Mouse (Mus musculus): Measurements from ENCODE around the gene Crtc1.

Gene Crtc1

DNA sequence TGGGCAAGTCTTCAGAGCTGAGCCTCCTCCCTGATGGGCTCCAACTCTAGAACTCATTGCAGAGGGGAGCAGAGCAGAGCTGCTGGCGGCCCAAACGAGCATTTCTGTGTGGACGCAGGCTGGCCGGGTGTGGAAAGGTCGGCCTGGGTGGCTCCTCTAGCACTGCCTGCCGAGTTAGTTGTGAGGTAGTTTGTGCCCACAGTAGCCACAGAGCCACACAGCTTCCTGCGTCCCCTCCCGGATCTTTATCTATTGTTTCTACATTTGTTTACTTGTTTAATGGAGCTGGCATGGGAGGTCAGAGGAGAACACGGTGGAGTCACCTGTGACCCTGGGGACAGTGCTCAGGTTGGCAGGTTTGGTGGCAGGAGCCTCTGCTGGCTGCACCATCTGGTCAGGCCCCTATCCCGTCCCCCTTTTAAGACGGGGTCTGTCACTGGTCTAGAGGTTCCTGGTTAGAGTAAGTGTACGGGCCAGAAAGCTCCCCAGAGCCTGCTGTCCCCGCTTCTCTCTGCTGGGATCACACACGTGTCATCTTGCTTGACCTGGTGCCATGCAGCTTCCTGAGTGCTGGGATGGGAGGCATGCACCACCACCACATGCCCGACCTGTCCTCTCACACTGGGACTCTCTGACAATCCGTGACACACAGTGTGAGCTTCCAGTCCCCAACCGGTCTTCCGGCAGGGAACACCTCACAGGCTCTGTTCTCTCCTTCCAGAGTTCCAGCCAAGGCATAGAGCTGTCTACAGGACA is 17.9 kb downstream of the Crtc1 start:
- no peak for DNase-seq (ENCODE audit: low read depth, low spot score)

DNA sequence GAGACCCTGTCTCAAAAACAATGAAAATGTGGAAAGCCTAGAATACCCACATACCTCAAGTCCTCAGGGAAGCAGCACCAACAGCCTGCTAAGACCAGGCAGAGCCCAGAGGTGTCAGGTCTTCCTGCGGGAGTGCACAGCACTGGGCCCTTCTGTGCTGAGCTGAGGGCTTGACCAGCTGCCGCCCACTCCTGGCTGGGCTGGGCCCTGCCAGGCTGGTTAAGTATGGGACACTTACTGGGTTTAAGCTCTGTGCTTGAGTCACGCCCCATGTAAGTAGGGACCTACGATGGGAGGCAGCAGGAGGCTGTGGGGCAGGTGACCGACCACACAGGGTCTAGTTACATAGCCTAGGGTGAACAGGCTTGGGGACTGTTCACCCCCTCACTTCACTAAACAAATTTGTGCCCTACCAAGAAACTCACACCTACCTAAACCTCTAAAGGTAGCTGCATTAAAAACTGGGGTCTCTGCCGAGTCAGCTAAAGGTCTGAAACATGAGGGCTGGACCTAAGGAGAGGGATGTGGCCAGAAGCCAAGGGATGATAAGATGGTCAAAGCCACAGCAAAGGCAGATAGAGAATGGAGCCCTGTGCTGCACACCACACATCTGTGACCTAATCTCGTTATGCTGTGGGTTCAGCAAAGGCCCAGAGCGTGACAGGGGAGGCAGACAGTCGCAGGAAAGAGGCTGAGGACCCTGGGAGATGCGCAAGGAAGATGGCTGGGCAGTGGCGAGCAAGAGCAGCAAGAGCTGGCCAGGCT is 19.3 kb downstream of the Crtc1 start:
- DNase-seq (ENCODE audit: low read depth, low spot score): no peak

DNA sequence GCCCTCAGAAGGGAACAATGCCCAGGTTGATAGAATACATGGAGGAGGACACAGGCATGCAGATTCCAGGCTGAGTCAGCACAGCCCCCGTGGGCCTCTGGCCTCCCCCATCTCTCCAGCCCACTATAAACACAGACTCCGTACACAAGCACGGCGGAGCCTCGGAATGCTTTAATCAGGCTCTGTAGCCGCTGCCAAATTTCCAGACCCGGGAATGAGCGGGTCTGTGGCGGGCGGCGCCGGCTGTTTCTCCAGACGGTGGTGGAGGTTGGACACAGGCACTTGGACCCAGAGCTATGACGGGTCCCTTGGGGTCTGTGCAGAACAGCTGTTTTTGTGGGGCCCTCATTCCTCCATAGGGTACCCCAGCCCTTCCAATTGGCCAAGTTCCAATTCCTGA is 20.4 kb downstream of the Crtc1 start:
- no peak for DNase-seq (ENCODE audit: low read depth, low spot score)

DNA sequence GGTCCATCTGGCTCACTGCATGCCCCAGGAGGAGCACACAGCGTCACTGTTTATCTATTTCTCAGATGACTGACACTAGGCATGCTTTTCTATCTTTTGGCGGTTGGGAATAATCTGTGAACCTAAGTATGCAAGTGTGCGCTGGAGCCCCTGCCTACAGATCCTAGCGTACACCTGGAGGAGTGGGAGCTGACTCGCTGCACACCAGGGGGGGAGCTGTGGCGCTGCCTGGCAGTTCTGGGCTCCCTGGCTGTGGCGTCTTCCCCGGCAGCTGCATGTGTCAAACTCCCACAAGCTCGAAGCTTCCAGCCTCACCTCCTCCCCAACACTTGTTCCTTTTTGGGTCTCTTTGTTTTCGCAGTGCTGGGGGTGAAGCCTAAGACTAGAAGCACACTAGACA is 21.5 kb downstream of the Crtc1 start:
- DNase-seq (ENCODE audit: low read depth, low spot score): no peak

DNA sequence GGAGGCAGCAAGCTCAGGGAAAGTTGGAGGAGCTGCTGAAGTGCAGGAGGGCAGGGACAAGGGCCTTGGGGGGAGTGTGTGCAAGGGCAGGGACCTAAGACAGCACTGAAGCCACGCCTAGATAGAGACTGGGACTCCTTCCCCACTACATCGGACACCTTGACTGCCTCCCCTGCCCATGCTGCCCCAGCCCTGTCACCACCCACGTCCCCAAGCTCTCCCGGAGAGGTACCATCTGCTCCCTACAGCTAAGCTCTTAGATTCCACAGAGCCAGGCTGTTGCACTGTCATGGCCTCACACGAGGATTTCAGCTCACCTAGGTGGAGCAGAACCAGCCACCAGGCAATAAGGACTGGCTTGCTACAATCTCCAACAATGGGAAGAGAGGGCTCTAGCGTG is 22.4 kb downstream of the Crtc1 start:
- no peak for DNase-seq (ENCODE audit: low read depth, low spot score)

DNA sequence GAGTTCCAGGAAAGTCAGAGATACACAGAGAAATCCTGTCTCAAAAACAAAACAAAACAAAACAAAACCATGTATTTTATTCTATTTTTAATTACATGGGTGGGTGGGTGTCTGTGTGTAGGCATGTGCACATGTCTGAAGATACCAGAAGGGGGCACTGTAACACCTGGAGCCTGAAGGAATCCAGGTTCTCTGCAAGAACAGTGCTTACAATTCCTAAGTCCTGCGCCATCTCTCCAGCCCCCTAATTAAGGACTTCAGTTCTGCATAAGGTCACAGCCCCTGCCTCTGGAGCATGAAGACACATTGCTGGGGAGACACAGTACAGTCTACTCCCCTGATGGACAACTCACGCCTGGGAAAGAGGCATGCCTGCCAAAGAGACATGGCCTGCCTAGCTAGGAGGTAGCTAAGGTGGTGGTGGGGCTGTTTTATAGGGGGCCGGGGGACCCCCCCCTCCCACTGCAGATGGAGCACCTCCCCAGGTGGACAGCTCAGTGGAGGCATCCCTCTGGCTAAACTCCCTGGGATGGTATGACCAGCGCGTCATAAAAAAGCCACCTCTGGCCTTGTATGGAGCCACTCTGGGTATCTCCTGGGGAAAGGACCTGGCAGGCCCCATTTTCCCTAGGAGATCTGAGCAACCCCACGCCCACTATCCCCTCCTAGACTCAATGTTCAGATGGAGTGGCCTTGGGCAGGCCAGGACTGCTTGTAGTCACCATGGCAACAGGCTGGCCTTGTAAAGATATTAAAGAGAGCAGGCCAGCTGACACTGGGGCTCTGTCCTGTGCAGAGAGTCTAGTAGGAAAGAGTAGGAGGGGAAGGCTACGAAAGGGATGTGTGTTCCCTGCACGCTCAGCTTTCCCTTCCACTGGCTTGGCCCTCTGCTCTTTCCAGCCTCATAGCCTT is 23.6 kb downstream of the Crtc1 start:
- peak; percentile 40 for DNase-seq (ENCODE audit: low read depth, low spot score)

DNA sequence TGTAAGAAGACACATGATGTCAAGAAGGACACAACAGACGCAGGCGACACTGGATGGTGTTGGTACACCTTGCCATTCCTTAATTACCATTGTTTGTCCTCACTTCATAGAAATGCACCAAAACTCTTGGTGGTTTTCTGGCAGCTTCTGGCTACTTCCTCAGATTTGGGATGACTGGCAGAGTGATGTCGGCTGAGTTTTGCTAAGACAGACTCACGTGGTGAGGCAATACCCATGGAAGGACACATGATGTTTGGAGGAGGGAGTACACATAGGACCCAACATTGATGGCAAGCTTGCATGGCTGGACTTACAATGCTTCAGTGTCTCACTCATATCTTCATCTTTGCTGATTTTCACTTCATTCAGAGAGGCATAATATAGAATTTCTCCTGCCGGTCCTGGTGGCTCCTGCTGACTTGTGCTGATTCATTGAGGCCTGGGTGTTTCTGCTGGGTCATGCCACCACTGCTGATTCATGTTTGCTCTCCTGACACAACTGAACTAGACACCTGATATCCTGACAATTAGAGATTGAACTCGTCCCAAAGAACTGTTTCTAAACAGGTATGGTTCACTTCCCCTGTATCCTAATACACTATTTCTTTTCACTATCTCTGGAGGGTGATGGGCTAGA is 25.0 kb downstream of the Crtc1 start:
- DNase-seq (ENCODE audit: low read depth, low spot score): no peak

DNA sequence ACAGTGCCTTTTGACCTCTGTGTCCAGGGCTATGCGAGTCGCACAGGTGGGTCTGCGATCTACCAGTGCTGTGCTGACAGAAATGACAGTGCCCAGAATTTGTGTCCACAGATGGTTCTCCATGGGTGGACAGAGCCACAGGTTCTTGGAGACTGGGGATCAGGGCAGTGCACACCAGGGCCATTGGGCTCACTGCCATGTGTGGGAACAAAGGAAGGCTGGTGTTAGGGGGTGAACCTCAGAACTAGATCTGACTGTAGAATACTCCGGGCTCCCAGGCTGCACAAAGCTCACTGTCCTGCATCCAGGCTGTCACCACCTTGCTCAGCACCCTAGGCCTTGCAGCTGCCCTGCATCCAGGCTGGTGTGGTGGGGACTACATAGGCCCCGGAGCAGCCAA is 29.1 kb downstream of the Crtc1 start:
- DNase-seq (ENCODE audit: low read depth, low spot score): no peak

DNA sequence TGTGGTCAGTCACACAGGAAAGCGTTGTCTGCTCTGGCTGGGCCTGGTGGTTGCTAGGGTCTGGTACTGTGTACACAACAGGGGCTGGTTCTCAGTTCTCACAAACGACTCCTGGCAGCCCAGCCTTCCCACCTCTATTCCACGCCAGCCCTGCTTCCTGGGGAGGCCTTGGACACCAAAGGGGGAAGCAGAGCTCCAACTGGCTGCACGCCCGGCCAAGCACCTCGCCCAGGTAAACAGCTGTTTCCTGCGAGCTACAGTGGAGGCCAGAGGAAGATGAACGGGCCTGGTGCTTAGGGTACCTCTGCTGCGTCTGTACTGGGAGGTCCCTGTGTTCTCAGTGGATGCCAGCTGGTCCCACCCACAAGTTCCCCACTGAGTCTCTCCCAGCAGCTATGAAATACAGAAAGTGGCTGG is 29.9 kb downstream of the Crtc1 start:
- DNase-seq (ENCODE audit: low read depth, low spot score): no peak

DNA sequence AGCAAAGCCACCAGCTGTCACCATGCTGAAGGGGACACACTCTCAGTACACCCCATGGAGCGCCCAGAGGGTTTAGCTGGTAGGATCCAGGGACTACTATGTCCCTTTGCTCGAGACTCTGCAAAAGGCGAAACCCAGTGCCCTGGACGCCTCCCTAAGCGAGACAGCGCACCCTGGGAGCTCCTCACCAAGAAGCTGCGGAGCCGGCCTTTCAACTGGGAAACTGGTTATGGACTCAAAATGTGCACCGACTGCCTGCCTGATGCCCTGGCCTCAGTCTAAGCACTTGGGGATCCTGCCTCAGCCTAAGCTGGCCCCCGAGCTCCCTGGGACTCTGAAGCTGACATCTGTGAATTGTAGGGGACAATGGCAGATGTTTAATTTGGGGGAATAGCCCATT is 30.4 kb downstream of the Crtc1 start:
- DNase-seq (ENCODE audit: low read depth, low spot score): no peak

DNA sequence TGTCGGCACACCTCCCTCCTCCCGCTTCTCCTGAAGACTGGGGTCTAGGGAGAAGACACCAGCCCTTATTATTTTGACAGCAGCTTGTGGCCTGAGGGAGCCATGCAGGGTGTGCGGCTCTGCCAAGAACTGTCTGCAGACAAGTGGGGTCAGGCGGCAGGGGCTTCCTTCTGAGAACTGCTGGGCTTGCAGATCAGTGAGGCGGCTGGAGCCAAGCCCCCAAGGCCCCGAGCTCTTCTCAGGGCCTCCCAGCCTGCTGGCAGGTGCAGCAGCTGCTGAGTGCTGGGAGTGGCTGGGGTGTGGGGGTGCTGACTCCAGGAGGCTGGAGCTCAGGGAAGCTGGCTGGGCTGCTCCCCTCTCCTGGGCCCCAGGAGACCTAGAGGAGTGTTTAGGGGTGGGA is 31.1 kb downstream of the Crtc1 start:
- no peak for DNase-seq (ENCODE audit: low read depth, low spot score)

DNA sequence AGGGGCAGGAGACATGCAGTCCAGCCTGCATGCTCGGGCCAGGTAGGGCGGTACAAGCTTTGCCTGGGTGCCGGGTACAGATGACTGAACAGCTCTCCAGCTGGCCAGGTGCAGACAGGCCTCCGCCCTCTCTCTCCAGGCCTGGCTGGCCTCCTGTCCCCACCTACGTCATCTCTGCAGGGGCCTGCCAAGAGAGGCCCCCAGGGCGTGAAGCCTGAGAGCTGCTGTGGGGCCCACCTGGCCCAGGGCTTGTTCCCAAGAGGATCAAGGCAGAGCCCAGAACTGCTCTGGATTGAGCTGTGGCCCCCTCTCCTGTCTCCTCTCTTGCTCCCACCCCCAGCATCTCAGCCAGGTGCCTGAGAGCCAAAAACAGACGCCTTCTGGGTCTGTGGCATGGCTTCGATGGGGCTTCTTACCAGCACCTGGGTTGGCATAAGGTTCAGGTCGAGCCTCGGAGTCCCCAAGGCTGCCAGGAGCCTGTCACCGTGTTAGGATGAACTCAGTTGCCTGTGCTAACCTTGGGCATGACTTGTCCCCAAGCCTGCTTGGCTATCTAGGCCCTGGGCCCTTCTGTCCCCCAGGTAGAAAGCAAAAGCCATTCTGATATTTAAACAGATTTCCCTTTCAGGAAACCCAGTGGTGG is 32.8 kb downstream of the Crtc1 start:
- no peak for DNase-seq (ENCODE audit: low read depth, low spot score)

DNA sequence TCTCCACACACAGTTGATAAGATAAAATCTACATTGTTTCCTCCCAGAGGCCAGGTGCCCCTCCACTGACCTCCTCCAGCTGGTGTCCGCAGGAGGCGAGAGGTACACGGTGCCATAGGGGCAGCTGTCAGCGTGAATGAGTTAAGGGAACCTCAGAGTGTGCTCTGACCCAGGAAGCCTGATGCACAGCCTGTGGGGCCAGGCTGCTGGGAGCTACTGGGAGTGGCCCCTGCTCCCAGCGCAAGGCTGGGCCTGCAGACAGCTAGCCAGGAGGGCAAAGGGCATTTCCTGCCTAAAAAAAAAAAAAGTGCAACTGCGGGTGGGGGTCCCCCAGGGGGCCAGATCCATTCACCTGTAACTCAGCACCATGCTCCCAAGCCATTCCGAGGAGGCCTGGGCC is 34.2 kb downstream of the Crtc1 start:
- DNase-seq (ENCODE audit: low read depth, low spot score): no peak

DNA sequence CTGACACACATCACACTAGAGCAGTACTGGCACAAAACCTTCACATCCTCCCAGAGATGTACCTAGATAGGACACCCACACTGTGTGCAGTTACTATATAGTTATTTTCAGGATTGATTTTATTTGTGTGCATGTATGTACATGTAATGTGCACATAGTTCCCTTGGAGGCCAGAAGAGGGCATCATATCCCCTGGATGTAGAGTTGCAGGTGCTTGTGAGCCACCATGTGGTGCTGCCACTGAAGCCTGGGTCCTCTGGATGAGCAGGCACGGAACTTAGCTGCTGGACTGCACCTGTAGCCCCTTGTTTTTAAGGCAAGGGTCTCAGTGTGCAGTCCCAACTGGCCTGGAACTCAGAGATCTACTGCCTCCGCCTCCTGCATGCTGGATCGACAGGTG is 35.2 kb downstream of the Crtc1 start:
- DNase-seq (ENCODE audit: low read depth, low spot score): no peak

DNA sequence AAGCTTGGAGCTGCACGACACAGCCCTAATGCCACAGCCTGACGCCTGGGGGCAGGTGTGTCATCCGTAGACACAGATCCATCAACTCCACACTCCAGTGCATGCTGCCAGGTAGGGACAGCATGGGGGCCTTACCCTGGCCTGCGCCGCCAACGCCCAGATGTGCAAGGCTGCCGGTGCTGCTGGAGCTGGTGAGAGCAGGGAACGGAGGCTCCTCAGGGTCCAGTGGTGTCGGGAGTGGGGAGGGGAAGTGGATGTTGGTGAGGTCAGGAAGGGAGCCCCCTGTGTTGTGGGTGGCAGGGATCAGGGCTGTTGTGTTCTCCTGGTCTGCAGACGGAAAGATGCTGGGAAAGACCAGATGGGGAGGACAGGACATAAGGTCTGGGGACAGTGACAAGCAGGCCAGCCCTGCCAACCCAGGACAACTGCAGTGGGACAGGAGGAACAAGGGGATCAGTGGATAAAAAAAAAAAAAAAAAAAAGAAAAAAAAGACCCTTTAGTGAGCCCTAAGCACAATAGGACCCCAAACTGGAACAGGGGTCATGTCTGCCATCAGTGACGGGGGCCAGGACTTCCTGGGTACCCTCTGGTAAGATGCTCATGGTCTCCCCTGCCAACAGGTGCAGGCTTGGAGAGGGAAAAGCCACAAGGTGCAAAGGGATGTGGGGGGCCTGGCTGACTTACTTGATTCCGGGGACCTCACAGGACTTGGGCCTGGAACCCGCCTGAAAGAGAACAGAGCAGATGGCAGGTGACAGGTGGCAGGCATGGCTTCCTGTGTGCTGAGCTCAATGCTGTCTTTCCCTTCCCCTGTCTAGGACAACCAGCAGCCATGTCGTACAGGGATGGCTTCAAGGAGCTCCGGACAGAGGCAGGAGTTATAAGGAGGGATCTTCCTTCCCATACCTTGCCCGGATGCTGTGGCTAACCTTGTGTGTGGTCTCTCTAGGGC is 41.5 kb downstream of the Crtc1 start:
- DNase-seq (ENCODE audit: low read depth, low spot score): no peak

DNA sequence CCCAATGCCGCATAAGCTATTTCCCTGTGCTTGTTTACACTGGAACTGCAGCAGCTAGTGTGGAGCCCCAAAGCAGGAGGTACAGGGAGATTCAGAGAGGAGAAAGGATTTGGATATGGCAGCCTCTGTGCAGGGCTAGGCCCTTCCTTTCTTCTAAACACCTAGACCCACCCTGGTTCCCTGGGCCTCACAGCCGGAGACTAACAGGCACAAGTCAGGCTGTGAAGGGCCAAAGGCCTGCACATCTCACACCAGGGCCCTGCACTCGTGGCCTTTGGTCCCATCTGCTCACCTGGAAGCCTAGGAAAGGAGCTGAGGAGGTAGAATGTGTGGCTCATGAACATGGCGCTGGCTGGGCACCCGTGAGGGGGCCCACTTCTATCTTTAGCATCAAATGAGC is 43.2 kb downstream of the Crtc1 start:
- DNase-seq (ENCODE audit: low read depth, low spot score): no peak

DNA sequence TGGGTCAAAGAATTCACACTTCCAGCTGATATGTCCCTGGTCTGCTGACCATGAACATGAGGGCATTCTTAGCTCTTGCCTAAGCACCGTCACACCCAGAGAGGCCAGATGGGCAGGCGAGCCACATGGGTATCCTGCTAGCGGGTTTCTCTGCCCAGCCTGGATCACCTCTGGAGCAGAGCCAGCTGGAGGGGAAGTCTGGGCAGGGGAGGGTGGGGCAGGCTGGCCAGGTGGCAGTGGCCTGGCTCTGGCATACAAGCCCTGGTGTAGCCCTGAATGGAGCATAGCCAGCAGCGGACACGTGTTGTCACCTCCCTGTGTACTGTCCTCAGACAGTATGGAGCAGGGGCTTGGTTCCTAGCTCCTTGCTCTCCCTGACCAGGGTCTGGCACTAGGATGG is 43.7 kb downstream of the Crtc1 start:
- DNase-seq (ENCODE audit: low read depth, low spot score): no peak

DNA sequence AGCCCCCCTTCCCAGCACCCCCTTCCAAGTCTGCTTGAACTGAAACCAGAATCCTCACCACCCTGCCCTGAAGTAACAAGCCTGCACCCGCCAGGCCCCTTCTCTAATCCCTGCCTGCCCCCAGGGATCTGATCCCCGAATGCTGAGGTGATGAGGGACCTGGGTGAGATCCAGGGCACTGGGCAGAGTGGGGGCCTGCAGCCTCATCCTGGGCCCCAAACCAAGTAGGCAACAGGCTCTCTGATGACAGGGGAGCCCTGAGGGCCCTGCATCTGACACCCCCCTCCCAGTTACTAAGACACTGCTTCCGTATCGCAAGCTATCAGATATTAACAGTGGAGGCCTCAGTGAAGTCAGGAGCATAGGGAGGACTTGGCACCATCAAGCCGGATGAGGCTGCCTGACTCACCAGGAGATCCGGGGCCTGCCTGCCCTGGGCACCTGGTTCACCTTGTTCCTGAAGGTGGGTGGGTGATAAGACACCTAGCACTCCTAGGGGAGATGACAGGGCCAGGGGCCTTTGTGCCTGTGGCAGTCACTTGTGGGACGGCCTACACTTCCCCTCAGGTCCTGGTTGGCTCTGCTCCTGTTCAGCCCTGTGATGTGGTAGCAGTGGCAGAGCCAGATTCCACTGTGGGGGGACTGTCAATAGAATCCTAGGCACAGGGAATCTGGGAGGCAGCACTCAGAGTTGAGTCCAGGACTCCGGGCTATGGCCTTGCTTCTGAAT is 44.9 kb downstream of the Crtc1 start:
- DNase-seq (ENCODE audit: low read depth, low spot score): no peak

DNA sequence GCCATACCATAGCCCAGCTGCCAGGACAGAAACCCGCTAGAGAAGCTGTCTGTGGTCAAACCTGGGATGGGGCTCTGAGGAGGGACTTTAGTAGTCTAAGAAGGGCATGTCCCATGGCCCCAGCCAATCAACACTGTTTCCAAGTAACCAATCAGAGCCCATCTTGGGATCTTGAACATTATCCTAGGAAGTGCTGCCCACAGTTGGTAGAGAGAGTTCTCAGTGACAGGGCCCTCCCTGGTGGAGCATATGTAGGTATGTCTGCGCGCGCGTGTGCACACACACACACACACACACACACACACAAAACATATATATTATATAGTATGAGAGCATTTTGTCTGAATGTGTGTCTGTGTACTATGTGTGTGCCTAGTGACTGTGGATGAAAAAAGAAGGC is 46.3 kb downstream of the Crtc1 start:
- no peak for DNase-seq (ENCODE audit: low read depth, low spot score)

Measured in WW6 (cell line).